Mouse (Mus musculus) splenic B cell, adult 2 months (primary cell): ENCODE measurements around the gene Zmat5.

Source experiments
- DNase-seq: peaks from one replicate; pipeline ENCODE4 v3.0.0-alpha.2; 2011; ENCODE audit warnings: low read depth, low spot score
- H3K27me3 ChIP-seq: 2 replicates; pipeline ENCODE4 v1.6.1; 2012; ENCODE audit warnings: mild to moderate bottlenecking, low read length, moderate library complexity, mixed read lengths; ENCODE audit not compliant: control insufficient read depth, poor library complexity, insufficient read depth, severe bottlenecking
- H3K36me3 ChIP-seq: 2 replicates; pipeline ENCODE4 v1.6.1; 2012; ENCODE audit warnings: mild to moderate bottlenecking, low read length, moderate library complexity, mixed read lengths; ENCODE audit not compliant: control insufficient read depth, poor library complexity, insufficient read depth, severe bottlenecking

Zmat5 gene

GRCm38 (mm10) chr11:4712822-4713221 lies 8.3 kb downstream of the Zmat5 start:
- H3K36me3 ChIP-seq, result no peaks in the 10 kb centered on the region; the same call in 1 of the 2 replicates
- no peak for DNase-seq

GRCm38 (mm10) chr11:4714727-4715126 lies 10.2 kb downstream of the Zmat5 start:
- Histone ChIP-seq H3K36me3 (no peaks in the 10 kb centered on the region; the same call in 1 of the 2 replicates), H3K27me3 (no peaks in the 10 kb centered on the region)
- peak; percentile 44 for DNase-seq

More at GRCm38 (mm10) chr11:4712822-4713221, 8.3 kb downstream of the Zmat5 start:
- H3K27me3 ChIP-seq, result no peaks in the 10 kb centered on the region

GRCm38 (mm10) chr11:4715596-4715995 lies 11.1 kb downstream of the Zmat5 start:
- H3K27me3 ChIP-seq, result no peaks in the 10 kb centered on the region
- no peaks in the 10 kb centered on the region; the same call in 1 of the 2 replicates for H3K36me3 ChIP-seq
- no peak for DNase-seq

- no peak for DNase-seq
- H3K36me3 ChIP-seq, result no peaks in the 10 kb centered on the region; the same call in 1 of the 2 replicates
- no peaks in the 10 kb centered on the region for H3K27me3 ChIP-seq
Measured at GRCm38 (mm10) chr11:4716530-4717236, 12.2 kb downstream of the Zmat5 start.

GRCm38 (mm10) chr11:4718548-4718947 lies 14.1 kb downstream of the Zmat5 start:
- DNase-seq, result no peak
- H3K36me3 ChIP-seq, result peaks cover 5% of the 10 kb centered on the region
- no peaks in the 10 kb centered on the region for H3K27me3 ChIP-seq

- H3K36me3 ChIP-seq, result peaks cover 5% of the 10 kb centered on the region
- DNase-seq, result no peak
- H3K27me3 ChIP-seq, result no peaks in the 10 kb centered on the region
Measured at GRCm38 (mm10) chr11:4719961-4720360, 15.5 kb downstream of the Zmat5 start.

- DNase-seq, result no peak
- Histone ChIP-seq H3K27me3 (no peaks in the 10 kb centered on the region), H3K36me3 (peaks cover 5% of the 10 kb centered on the region)
Measured at GRCm38 (mm10) chr11:4720393-4720792, 15.9 kb downstream of the Zmat5 start.

GRCm38 (mm10) chr11:4720900-4721580 lies 16.6 kb downstream of the Zmat5 start:
- no peak for DNase-seq
- Histone ChIP-seq H3K27me3 (no peaks in the 10 kb centered on the region), H3K36me3 (peaks cover 5% of the 10 kb centered on the region)

- DNase-seq, result no peak
- Histone ChIP-seq H3K27me3 (no peaks in the 10 kb centered on the region), H3K36me3 (peaks cover 5% of the 10 kb centered on the region)
Measured at GRCm38 (mm10) chr11:4721728-4722127, 17.2 kb downstream of the Zmat5 start.

GRCm38 (mm10) chr11:4729603-4730002 lies 25.1 kb downstream of the Zmat5 start:
- Histone ChIP-seq H3K27me3 (no peaks in the 10 kb centered on the region), H3K36me3 (peaks cover 5% of the 10 kb centered on the region)
- no peak for DNase-seq

- no peaks in the 10 kb centered on the region for H3K27me3 ChIP-seq
- peaks cover 7% of the 10 kb centered on the region; the same call in 1 of the 2 replicates for H3K36me3 ChIP-seq
- DNase-seq, result no peak
Measured at GRCm38 (mm10) chr11:4730096-4730495, 25.6 kb downstream of the Zmat5 start.

GRCm38 (mm10) chr11:4730913-4731312 lies 26.4 kb downstream of the Zmat5 start:
- Histone ChIP-seq H3K36me3 (peaks cover 7% of the 10 kb centered on the region; the same call in 1 of the 2 replicates), H3K27me3 (no peaks in the 10 kb centered on the region)
- DNase-seq, result no peak

- no peaks in the 10 kb centered on the region for H3K27me3 ChIP-seq
- H3K36me3 ChIP-seq, result peaks cover 7% of the 10 kb centered on the region; the same call in 1 of the 2 replicates
- DNase-seq, result no peak
Measured at GRCm38 (mm10) chr11:4731781-4732180, 27.3 kb downstream of the Zmat5 start.

GRCm38 (mm10) chr11:4734179-4734578 lies 29.7 kb downstream of the Zmat5 start:
- H3K27me3 ChIP-seq, result no peaks in the 10 kb centered on the region
- H3K36me3 ChIP-seq, result peaks cover 9% of the 10 kb centered on the region
- DNase-seq, result no peak

- no peak for DNase-seq
- H3K27me3 ChIP-seq, result no peaks in the 10 kb centered on the region
- H3K36me3 ChIP-seq, result peaks cover 9% of the 10 kb centered on the region
Measured at GRCm38 (mm10) chr11:4736355-4736754, 31.9 kb downstream of the Zmat5 start.
